Mouse (Mus musculus): Measurements from ENCODE around the gene Grsf1.

DNA sequence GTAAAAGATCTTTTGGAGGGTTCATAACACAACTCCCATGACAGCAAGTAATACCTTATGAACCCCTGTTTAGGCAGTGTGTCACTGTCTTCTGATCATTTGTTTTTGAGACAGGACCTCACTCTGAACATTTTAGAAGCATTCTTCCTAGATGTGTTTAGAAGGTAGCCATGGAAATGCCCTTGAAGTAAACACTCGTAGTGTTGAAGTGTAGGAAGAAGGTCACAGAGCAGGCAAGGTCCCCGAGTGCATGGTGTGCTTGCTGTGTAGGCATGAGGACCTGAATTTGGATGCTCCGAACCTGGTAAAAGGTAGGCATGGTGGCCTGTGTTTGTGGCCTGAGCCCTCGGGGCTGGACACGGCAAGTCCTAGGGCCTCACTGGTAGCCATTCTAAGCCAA, 44.4 kb downstream of the Grsf1 start:
- no peak for TF ChIP-seq POLR2A (IDR thresholded peaks at IDR 0.05; ENCODE audit: low read depth, low read length)
- TF ChIP-seq CTCF (IDR thresholded peaks at IDR 0.05; ENCODE audit: extremely low read depth, insufficient read depth, insufficient read length, insufficient replicate concordance) = no peak
